Mouse (Mus musculus) megakaryocyte, embryonic 14.5 days (primary cell): ENCODE data around the gene Sdk2. TPM values are rescaled to one million over a fixed set of nuclear protein-coding genes. Genes with fewer than 3 reads are reported as not detected.

Experiments
- H3K27me3 ChIP-seq: replicated peaks from 2 replicates; pipeline ENCODE3; 2012; ENCODE audit warnings: inconsistent platforms
- H3K36me3 ChIP-seq: replicated peaks from 2 replicates; pipeline ENCODE3; 2012; ENCODE audit warnings: low read length, inconsistent platforms, mixed read lengths
- H3K4me1 ChIP-seq: 2 replicates; pipeline ENCODE4 v1.6.1; 2012; ENCODE audit warnings: inconsistent platforms
- H3K4me3 ChIP-seq: replicated peaks from 2 replicates; pipeline ENCODE3; 2012; ENCODE audit warnings: moderate library complexity, mild to moderate bottlenecking, inconsistent platforms
- H3K9me3 ChIP-seq: 2 replicates; pipeline ENCODE4 v1.6.1; 2012; ENCODE audit warnings: inconsistent platforms
- FLI1 ChIP-seq: IDR thresholded peaks from 2 replicates; pipeline ENCODE4 v1.6.1; 2012; ENCODE audit warnings: low read length, inconsistent platforms, mixed read lengths
- GATA1 ChIP-seq: IDR thresholded peaks from 3 replicates; pipeline ENCODE4 v1.6.1; 2012; ENCODE audit warnings: mixed read lengths, low read length, inconsistent platforms, borderline replicate concordance
- polyA plus RNA-seq: library from polyadenylated mRNA; stranded (reverse); fragments of >175 nt; gene quantifications from 2 replicates; pipeline ENCODE4 v1.2.3, GENCODE M21; 2012; ENCODE audit warnings: low replicate concordance; ENCODE audit not compliant: insufficient read depth

Gene Sdk2
- polyA plus RNA-seq, 1 experiment: 0.04 TPM

GRCm38 (mm10) chr11:113787432-113788182 lies 279.2 kb downstream of the Sdk2 start:
- Histone ChIP-seq H3K36me3 (no peaks in the 10 kb centered on the region), H3K27me3 (peaks cover 47% of the 10 kb centered on the region), H3K4me1 (peaks cover 44% of the 10 kb centered on the region), H3K9me3 (no peaks in the 10 kb centered on the region), H3K4me3 (no peak overlapping the region)
- TF ChIP-seq GATA1 (no peak), FLI1 (no peak)

- H3K36me3 ChIP-seq: no peaks in the 10 kb centered on the region
- no peak overlapping the region for H3K4me3 ChIP-seq
- H3K9me3 ChIP-seq: no peaks in the 10 kb centered on the region
- H3K27me3 ChIP-seq: peaks cover 46% of the 10 kb centered on the region
- peaks cover 44% of the 10 kb centered on the region for H3K4me1 ChIP-seq
- no peak for TF ChIP-seq GATA1
- no peak for TF ChIP-seq FLI1
Observed at GRCm38 (mm10) chr11:113787009-113787408, 279.8 kb downstream of the Sdk2 start.

GRCm38 (mm10) chr11:113786395-113786794 lies 280.5 kb downstream of the Sdk2 start:
- Histone ChIP-seq H3K27me3 (peaks cover 39% of the 10 kb centered on the region), H3K36me3 (no peaks in the 10 kb centered on the region), H3K9me3 (no peaks in the 10 kb centered on the region), H3K4me1 (peaks cover 44% of the 10 kb centered on the region), H3K4me3 (no peak overlapping the region)
- TF ChIP-seq FLI1 (no peak), GATA1 (no peak)

- Histone ChIP-seq H3K4me1 (peaks cover 41% of the 10 kb centered on the region), H3K27me3 (peaks cover 36% of the 10 kb centered on the region), H3K36me3 (no peaks in the 10 kb centered on the region), H3K4me3 (no peak overlapping the region), H3K9me3 (no peaks in the 10 kb centered on the region)
- TF ChIP-seq FLI1: no peak
- TF ChIP-seq GATA1: no peak
Observed at GRCm38 (mm10) chr11:113785406-113786171, 281.3 kb downstream of the Sdk2 start.

DNA sequence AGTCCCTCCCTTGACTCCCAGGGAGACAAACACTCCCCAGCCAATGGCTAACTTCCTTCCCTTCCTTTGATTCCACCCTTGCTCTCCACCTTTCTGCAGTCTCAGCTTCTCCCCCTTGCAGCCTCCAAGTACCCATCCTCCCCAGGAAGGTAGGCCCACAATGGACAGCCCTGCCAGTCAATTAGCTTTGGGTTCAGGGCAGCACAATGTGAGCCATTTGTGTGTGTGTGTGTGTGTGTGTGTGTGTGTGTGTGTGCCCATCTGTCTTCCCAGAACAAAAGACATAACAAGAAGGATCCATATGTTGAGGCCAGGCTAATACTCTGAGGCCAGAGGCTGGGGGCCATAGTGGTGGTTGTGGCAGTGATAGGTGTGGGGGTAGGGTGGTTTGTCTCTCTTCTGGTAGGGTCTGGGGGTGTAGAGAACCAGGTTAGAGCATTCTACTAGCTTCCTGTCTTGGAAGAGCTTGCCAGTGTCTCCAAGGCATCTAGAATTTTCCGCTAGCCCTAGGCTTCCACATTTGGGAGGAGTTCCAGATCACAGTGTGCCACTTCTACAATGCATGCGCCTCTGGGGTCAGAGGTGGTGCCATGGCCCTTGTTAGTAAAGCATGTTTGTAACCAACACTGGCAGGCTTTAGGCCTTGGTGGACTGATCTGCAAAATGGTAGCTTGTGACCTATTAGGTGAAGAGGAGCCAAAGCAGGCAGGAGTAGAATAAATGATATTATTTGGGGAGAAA lies 282.0 kb downstream of the Sdk2 start:
- H3K36me3 ChIP-seq: no peaks in the 10 kb centered on the region
- TF ChIP-seq FLI1 (no peak), GATA1 (no peak)
- H3K4me1 ChIP-seq: peaks cover 44% of the 10 kb centered on the region
- no peak overlapping the region for H3K4me3 ChIP-seq
- H3K27me3 ChIP-seq: peaks cover 40% of the 10 kb centered on the region
- H3K9me3 ChIP-seq: no peaks in the 10 kb centered on the region

GRCm38 (mm10) chr11:113782496-113782895 lies 284.4 kb downstream of the Sdk2 start:
- H3K36me3 ChIP-seq: no peaks in the 10 kb centered on the region
- H3K27me3 ChIP-seq: peaks cover 38% of the 10 kb centered on the region
- no peak overlapping the region for H3K4me3 ChIP-seq
- H3K9me3 ChIP-seq: no peaks in the 10 kb centered on the region
- TF ChIP-seq GATA1: no peak
- TF ChIP-seq FLI1: no peak
- peaks cover 51% of the 10 kb centered on the region for H3K4me1 ChIP-seq

- Histone ChIP-seq H3K36me3 (no peaks in the 10 kb centered on the region), H3K4me3 (no peak overlapping the region), H3K9me3 (no peaks in the 10 kb centered on the region), H3K4me1 (peaks cover 51% of the 10 kb centered on the region), H3K27me3 (peaks cover 34% of the 10 kb centered on the region)
- no peak for TF ChIP-seq GATA1
- TF ChIP-seq FLI1: no peak
Observed at GRCm38 (mm10) chr11:113782006-113782405, 284.8 kb downstream of the Sdk2 start.

GRCm38 (mm10) chr11:113779680-113780041 lies 287.2 kb downstream of the Sdk2 start:
- Histone ChIP-seq H3K4me3 (no peak overlapping the region), H3K27me3 (peaks cover 25% of the 10 kb centered on the region), H3K4me1 (peaks cover 43% of the 10 kb centered on the region), H3K9me3 (no peaks in the 10 kb centered on the region), H3K36me3 (no peaks in the 10 kb centered on the region)
- no peak for TF ChIP-seq FLI1
- TF ChIP-seq GATA1: no peak

GRCm38 (mm10) chr11:113778733-113779679 lies 287.8 kb downstream of the Sdk2 start:
- TF ChIP-seq FLI1: no peak
- no peak for TF ChIP-seq GATA1
- peaks cover 21% of the 10 kb centered on the region for H3K27me3 ChIP-seq
- peaks cover 38% of the 10 kb centered on the region for H3K4me1 ChIP-seq
- no peaks in the 10 kb centered on the region for H3K36me3 ChIP-seq
- no peaks in the 10 kb centered on the region for H3K9me3 ChIP-seq
- no peak overlapping the region for H3K4me3 ChIP-seq
